Mouse (Mus musculus): ENCODE measurements around the gene Slc38a4. TPM values are rescaled to one million over a fixed set of nuclear protein-coding genes. Genes with fewer than 3 reads are reported as not detected.

Slc38a4 gene
- polyA plus RNA-seq, 1 experiment from 2014 or later: 96.5 TPM

DNA sequence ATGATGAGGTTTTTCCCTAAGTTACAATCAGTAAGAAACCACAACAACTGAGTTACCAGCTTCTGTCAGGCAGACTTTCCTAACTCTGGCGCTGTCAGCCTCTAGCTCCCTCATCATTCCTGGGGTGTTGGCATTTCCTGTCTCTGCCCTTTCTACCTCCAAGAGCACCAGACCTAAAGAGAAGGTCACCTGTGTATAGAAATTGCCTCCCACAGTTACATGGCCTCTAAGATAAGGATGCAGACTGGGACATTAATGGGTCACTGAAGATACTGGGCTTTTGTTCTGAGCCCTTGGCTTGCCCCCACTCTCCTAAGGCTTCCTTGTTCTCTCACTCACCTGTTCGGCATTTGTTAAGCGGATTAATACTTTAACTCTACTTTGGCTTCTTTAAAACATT lies 99.1 kb downstream of the Slc38a4 start:
- H3K4me2 ChIP-seq (ENCODE audit: low read depth, low read length): no peak overlapping the region
- WGBS: 68% methylated on average over 3 of the region's 3 CpGs
- ATAC-seq (replicated peaks; ENCODE audit: extremely low read depth, insufficient read depth, low FRiP score): no peak

DNA sequence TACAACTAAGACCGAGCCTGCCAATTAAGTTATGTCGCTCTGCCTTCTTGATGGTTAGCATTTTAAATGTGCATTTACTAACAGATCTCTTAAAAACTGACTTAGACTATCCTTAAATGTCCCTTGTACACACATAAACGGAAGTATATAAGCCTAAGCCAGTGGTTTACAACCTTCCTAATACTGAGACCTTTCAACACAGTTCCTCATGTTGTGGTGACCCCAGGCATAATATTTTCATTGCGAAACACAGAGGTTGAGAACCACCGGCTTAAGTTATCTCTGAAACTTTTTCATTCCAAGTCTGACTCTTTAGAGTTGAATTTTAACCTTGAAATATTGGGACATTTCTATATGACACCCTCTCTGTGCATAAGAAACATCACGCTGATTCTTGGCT lies 101.4 kb downstream of the Slc38a4 start:
- Histone ChIP-seq H3K4me3 (ENCODE audit: low read length) (no peak overlapping the region), H3K27ac (ENCODE audit: low read length) (no peak overlapping the region), H3K4me2 (ENCODE audit: low read depth, low read length) (no peak overlapping the region), H3K27me3 (ENCODE audit: control insufficient read depth, insufficient read depth, low read length) (no peaks in the 10 kb centered on the region), H3K4me1 (ENCODE audit: control insufficient read depth, insufficient read depth, low read length) (no peaks in the 10 kb centered on the region), H3K36me3 (ENCODE audit: control insufficient read depth, insufficient read depth) (no peaks in the 10 kb centered on the region), H3K9ac (ENCODE audit: low read length) (no peak overlapping the region), H3K9me3 (replicated peaks; ENCODE audit: control insufficient read depth, low read length) (no peaks in the 10 kb centered on the region)
- 85% methylated on average over 6 of the region's 6 CpGs for WGBS
- ATAC-seq (replicated peaks; ENCODE audit: extremely low read depth, insufficient read depth, low FRiP score): no peak

More for the DNA sequence above, 99.1 kb downstream of the Slc38a4 start:
- no peaks in the 10 kb centered on the region for H3K36me3 ChIP-seq (ENCODE audit: control insufficient read depth, insufficient read depth)
- H3K9ac ChIP-seq (ENCODE audit: low read length): no peak overlapping the region
- no peaks in the 10 kb centered on the region for H3K4me1 ChIP-seq (ENCODE audit: control insufficient read depth, insufficient read depth, low read length)
- no peaks in the 10 kb centered on the region for H3K9me3 ChIP-seq (replicated peaks; ENCODE audit: control insufficient read depth, low read length)
- H3K27me3 ChIP-seq (ENCODE audit: control insufficient read depth, insufficient read depth, low read length): no peaks in the 10 kb centered on the region
- H3K27ac ChIP-seq (ENCODE audit: low read length): no peak overlapping the region
- H3K4me3 ChIP-seq (ENCODE audit: low read length): no peak overlapping the region

DNA sequence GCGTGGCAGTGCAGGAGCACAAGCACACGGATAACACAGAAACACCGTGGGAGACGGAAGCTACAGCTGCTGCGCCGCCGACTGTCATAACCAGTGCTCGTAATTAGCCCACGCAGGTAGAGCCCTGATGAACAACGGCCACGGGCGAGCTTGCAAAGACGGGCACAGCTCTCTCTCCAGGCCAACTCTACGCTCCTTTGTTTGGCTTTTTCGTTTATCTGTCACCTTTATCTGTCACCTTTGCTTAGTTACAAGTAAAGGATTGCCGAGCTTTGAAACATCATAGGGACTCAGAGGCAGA lies 101.9 kb downstream of the Slc38a4 start:
- no peak overlapping the region for H3K27ac ChIP-seq (ENCODE audit: low read length)
- no peaks in the 10 kb centered on the region for H3K9me3 ChIP-seq (replicated peaks; ENCODE audit: control insufficient read depth, low read length)
- peak overlapping the region; percentile 53 for H3K4me3 ChIP-seq (ENCODE audit: low read length)
- peak overlapping the region; percentile 77 for H3K4me2 ChIP-seq (ENCODE audit: low read depth, low read length)
- 38% methylated on average over 16 of the region's 16 CpGs for WGBS
- peak overlapping the region; percentile 72 for H3K9ac ChIP-seq (ENCODE audit: low read length)
- no peaks in the 10 kb centered on the region for H3K4me1 ChIP-seq (ENCODE audit: control insufficient read depth, insufficient read depth, low read length)
- H3K36me3 ChIP-seq (ENCODE audit: control insufficient read depth, insufficient read depth): no peaks in the 10 kb centered on the region
- no peak for ATAC-seq (replicated peaks; ENCODE audit: extremely low read depth, insufficient read depth, low FRiP score)
- no peaks in the 10 kb centered on the region for H3K27me3 ChIP-seq (ENCODE audit: control insufficient read depth, insufficient read depth, low read length)

DNA sequence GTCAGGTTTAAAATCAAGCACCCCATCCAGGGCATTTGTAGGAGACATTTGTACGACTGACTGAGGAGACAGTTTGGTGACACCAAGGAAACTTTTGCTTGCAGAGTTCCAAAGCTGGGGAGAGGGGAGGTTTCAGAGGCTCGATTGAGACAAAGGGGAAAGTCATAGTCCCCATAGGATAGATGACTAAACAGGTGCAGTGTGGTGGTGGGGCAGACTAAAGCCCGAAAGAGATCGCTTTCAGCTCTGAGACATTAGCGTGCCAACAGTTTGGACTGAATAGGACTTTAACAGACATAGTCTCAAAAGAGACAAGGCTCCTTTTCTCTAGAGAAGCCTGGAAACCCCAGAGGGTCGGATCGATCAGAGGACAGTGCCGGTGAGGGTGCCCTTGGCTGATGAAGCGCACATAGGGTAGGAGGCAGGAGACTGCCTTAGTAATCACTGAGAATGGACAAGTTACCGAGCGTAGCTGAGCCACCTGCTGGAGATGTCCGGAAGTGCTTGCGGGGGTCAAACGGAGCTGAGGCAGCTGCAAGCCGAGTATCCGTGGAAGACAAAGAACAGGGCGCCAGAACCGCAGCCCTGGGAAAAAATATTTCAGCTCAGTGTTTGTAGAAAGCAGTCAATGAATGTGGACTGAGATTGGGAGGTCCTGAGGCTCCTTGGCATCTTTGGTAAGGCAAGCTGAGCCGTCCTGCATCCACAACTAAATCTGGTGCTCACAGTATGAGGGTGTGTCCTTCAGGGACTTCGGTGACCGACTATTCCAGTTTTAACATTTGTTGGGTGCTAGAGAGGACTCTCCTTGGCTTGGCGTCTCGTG lies 102.4 kb downstream of the Slc38a4 start:
- no peaks in the 10 kb centered on the region for H3K4me1 ChIP-seq (ENCODE audit: control insufficient read depth, insufficient read depth, low read length)
- peak overlapping the region; percentile 53 for H3K4me3 ChIP-seq (ENCODE audit: low read length)
- no peaks in the 10 kb centered on the region for H3K27me3 ChIP-seq (ENCODE audit: control insufficient read depth, insufficient read depth, low read length)
- H3K9ac ChIP-seq (ENCODE audit: low read length): peak overlapping the region; percentile 72
- no peaks in the 10 kb centered on the region for H3K36me3 ChIP-seq (ENCODE audit: control insufficient read depth, insufficient read depth)
- no peak overlapping the region for H3K27ac ChIP-seq (ENCODE audit: low read length)
- 21% methylated on average over 23 of the region's 23 CpGs for WGBS
- peak overlapping the region; percentile 77 for H3K4me2 ChIP-seq (ENCODE audit: low read depth, low read length)
- peak; percentile 58; the same call in 1 of the 2 replicates for ATAC-seq (replicated peaks; ENCODE audit: extremely low read depth, insufficient read depth, low FRiP score)
- no peaks in the 10 kb centered on the region for H3K9me3 ChIP-seq (replicated peaks; ENCODE audit: control insufficient read depth, low read length)

DNA sequence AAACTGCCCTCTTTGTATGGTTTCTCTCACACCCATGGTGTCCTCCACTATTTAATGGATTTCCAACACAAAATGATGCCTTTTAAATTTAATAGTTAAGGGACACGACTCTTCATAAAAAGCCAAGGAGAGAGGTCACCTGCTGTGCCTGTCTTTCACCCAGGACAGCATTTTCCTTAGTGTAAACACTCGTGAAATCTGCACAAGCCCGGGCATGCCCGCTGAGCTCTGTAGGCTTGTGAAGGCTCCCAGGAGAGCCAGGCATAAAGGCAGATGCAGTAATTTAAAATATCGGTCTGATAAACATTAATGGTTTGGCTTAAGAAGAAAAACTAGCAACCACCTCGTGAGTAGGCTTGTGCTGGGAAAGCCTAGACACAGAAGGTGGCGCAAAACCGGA lies 103.3 kb downstream of the Slc38a4 start:
- Histone ChIP-seq H3K27ac (ENCODE audit: low read length) (no peak overlapping the region), H3K4me3 (ENCODE audit: low read length) (no peak overlapping the region), H3K9me3 (replicated peaks; ENCODE audit: control insufficient read depth, low read length) (no peaks in the 10 kb centered on the region), H3K4me2 (ENCODE audit: low read depth, low read length) (no peak overlapping the region), H3K36me3 (ENCODE audit: control insufficient read depth, insufficient read depth) (no peaks in the 10 kb centered on the region), H3K27me3 (ENCODE audit: control insufficient read depth, insufficient read depth, low read length) (no peaks in the 10 kb centered on the region), H3K9ac (ENCODE audit: low read length) (no peak overlapping the region), H3K4me1 (ENCODE audit: control insufficient read depth, insufficient read depth, low read length) (no peaks in the 10 kb centered on the region)
- ATAC-seq (replicated peaks; ENCODE audit: extremely low read depth, insufficient read depth, low FRiP score): no peak
- 73% methylated on average over 8 of the region's 8 CpGs for WGBS

DNA sequence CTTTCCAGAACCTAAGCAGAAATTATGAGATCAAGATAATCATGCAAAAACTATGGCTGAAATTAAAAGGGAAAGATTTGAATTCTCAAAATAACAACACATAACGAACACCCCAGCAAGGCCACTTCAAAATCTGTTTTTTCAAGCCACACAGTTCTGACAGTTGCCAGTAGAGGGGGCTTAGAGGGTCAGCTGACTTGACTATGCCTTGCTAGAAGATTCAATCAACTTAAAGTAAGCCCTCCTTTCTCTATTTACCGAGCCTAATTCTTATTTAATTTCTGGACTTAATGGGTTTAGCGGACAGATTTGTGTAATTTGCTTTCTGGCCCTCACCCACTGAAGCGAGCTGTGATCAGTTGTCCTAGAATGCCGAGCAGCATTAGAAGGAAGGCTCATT lies 104.0 kb downstream of the Slc38a4 start:
- no peak overlapping the region for H3K9ac ChIP-seq (ENCODE audit: low read length)
- 60% methylated on average over 5 of the region's 5 CpGs for WGBS
- no peaks in the 10 kb centered on the region for H3K9me3 ChIP-seq (replicated peaks; ENCODE audit: control insufficient read depth, low read length)
- no peak overlapping the region for H3K4me3 ChIP-seq (ENCODE audit: low read length)
- no peaks in the 10 kb centered on the region for H3K4me1 ChIP-seq (ENCODE audit: control insufficient read depth, insufficient read depth, low read length)
- H3K27me3 ChIP-seq (ENCODE audit: control insufficient read depth, insufficient read depth, low read length): no peaks in the 10 kb centered on the region
- H3K4me2 ChIP-seq (ENCODE audit: low read depth, low read length): no peak overlapping the region
- ATAC-seq (replicated peaks; ENCODE audit: extremely low read depth, insufficient read depth, low FRiP score): no peak
- H3K36me3 ChIP-seq (ENCODE audit: control insufficient read depth, insufficient read depth): no peaks in the 10 kb centered on the region
- no peak overlapping the region for H3K27ac ChIP-seq (ENCODE audit: low read length)

DNA sequence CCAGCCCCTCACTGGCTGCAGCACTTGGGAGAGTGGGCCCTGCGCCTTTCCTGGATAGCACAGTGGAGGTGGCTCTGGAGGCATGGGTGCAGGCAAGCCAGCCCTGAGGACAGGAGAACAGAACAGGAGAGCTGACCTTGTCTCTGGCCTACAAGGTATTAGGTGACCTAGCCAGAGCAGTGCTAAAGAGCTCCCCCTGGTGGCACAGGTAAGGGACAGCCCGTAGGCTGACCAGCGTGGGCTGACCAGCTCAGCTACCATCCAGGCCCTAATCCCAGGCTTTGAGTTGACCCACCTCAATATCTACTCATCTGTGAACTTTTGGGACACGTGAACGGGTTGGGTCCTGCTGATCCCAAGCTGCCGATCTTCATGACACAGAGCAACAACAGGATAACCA lies 107.3 kb downstream of the Slc38a4 start:
- 59% methylated on average over 6 of the region's 6 CpGs for WGBS
- Histone ChIP-seq H3K9me3 (replicated peaks; ENCODE audit: control insufficient read depth, low read length) (no peaks in the 10 kb centered on the region), H3K9ac (ENCODE audit: low read length) (no peak overlapping the region), H3K4me3 (ENCODE audit: low read length) (no peak overlapping the region), H3K36me3 (ENCODE audit: control insufficient read depth, insufficient read depth) (no peaks in the 10 kb centered on the region), H3K4me1 (ENCODE audit: control insufficient read depth, insufficient read depth, low read length) (no peaks in the 10 kb centered on the region), H3K27me3 (ENCODE audit: control insufficient read depth, insufficient read depth, low read length) (no peaks in the 10 kb centered on the region), H3K4me2 (ENCODE audit: low read depth, low read length) (no peak overlapping the region), H3K27ac (ENCODE audit: low read length) (no peak overlapping the region)
- ATAC-seq (replicated peaks; ENCODE audit: extremely low read depth, insufficient read depth, low FRiP score): no peak; the same call in 1 of the 2 replicates

Other genes with a start within 250 kb of the Slc38a4 start
- gene Pced1b, start 191.2 kb upstream of the Slc38a4 start, polyA plus RNA-seq (2015; fragmentation: Nextera tagmentation; extraction: Ambion mirVana): 2.1 and 2.7 TPM in 2 replicates
- 4.0 and 4.1 TPM in 2 replicates for gene Amigo2, start 191.3 kb upstream of the Slc38a4 start, polyA plus RNA-seq (2015; fragmentation: Nextera tagmentation; extraction: Ambion mirVana)